Mouse (Mus musculus): ENCODE results near the gene Pnmal2.
"Not testable (repeated sequence)": the region's sequence is repeated elsewhere in the genome, so short reads cannot be mapped to it uniquely, and the experiment has no call there.

Pnmal2 gene

GRCm38 (mm10) chr7:16944808-16945315 is 380 bp downstream of the Pnmal2 start:
- no peak for DNase-seq (ENCODE audit: inconsistent ontology term)

GRCm38 (mm10) chr7:16945419-16945818 is 937 bp downstream of the Pnmal2 start:
- DNase-seq (ENCODE audit: inconsistent ontology term) = no peak

- DNase-seq (ENCODE audit: inconsistent ontology term) = peak; percentile 56
Measured at GRCm38 (mm10) chr7:16946441-16947348, 2.2 kb downstream of the Pnmal2 start.

- DNase-seq (ENCODE audit: inconsistent ontology term) = no peak
Measured at GRCm38 (mm10) chr7:16947349-16947895, 2.9 kb downstream of the Pnmal2 start.

GRCm38 (mm10) chr7:16947959-16948361 is 3.5 kb downstream of the Pnmal2 start:
- DNase-seq (ENCODE audit: inconsistent ontology term) = no peak

GRCm38 (mm10) chr7:16948923-16949458 is 4.5 kb downstream of the Pnmal2 start:
- DNase-seq (ENCODE audit: inconsistent ontology term) = no peak

- peak; percentile 74 for DNase-seq (ENCODE audit: inconsistent ontology term)
Measured at GRCm38 (mm10) chr7:16949908-16950841, 5.7 kb downstream of the Pnmal2 start.

GRCm38 (mm10) chr7:16950861-16951635 is 6.6 kb downstream of the Pnmal2 start:
- peak; percentile 78 for DNase-seq (ENCODE audit: inconsistent ontology term)

- not testable (repeated sequence) for DNase-seq (ENCODE audit: inconsistent ontology term)
Measured at GRCm38 (mm10) chr7:16953776-16954175, 9.3 kb downstream of the Pnmal2 start.

GRCm38 (mm10) chr7:16955712-16956111 is 11.2 kb downstream of the Pnmal2 start:
- no peak for DNase-seq (ENCODE audit: inconsistent ontology term)

GRCm38 (mm10) chr7:16956410-16957265 is 12.2 kb downstream of the Pnmal2 start:
- no peak for DNase-seq (ENCODE audit: inconsistent ontology term)

GRCm38 (mm10) chr7:16959539-16960187 is 15.2 kb downstream of the Pnmal2 start, which contains the start of gene Pnmal1:
Gene Pnmal1, plus strand, starts transcription at chr7:16959679.
- DNase-seq (ENCODE audit: inconsistent ontology term) = peak; percentile 51

GRCm38 (mm10) chr7:16961678-16962077 is 17.2 kb downstream of the Pnmal2 start:
- DNase-seq (ENCODE audit: inconsistent ontology term) = no peak

GRCm38 (mm10) chr7:16968414-16968813 is 23.9 kb downstream of the Pnmal2 start:
- no peak for DNase-seq (ENCODE audit: inconsistent ontology term)

GRCm38 (mm10) chr7:16971160-16971559 is 26.7 kb downstream of the Pnmal2 start:
- no peak for DNase-seq (ENCODE audit: inconsistent ontology term)

GRCm38 (mm10) chr7:16974018-16974417 is 29.5 kb downstream of the Pnmal2 start:
- DNase-seq (ENCODE audit: inconsistent ontology term) = peak; percentile 65

- DNase-seq (ENCODE audit: inconsistent ontology term) = no peak
Measured at GRCm38 (mm10) chr7:16976298-16976697, 31.8 kb downstream of the Pnmal2 start.

GRCm38 (mm10) chr7:16978173-16978572 is 33.7 kb downstream of the Pnmal2 start:
- no peak for DNase-seq (ENCODE audit: inconsistent ontology term)

GRCm38 (mm10) chr7:16978593-16978992 is 34.1 kb downstream of the Pnmal2 start:
- no peak for DNase-seq (ENCODE audit: inconsistent ontology term)

Measured in Muller cell, postnatal 12 days (primary cell).